Mouse (Mus musculus) B cell, adult 62 days (primary cell): ENCODE results near the gene Efhb. TPM values are rescaled to one million over a fixed set of nuclear protein-coding genes. Genes with fewer than 3 reads are reported as not detected.

ENCODE experiments used
- total RNA-seq: library from RNA; stranded (reverse); gene quantifications from 4 replicates; pipeline ENCODE4 v1.2.4, GENCODE M21; 2023

The Efhb gene
- 0.39 to 0.63 TPM (median 0.53 TPM) in 4 replicates for total RNA-seq

GRCm38 (mm10) chr17:53462603-53463495 lies at the start of gene Efhb:
Gene Efhb (minus strand): TSS chr17:53463321.

GRCm38 (mm10) chr17:53478858-53479603 lies 15.9 kb upstream of the Efhb start, which contains the start of gene Rab5a:
Gene Rab5a (plus strand): TSS chr17:53479234.

Other genes with a start within 250 kb of the Efhb start
- 82.2 to 86.4 TPM (median 85.3 TPM) in 4 replicates for gene Rab5a, start 15.9 kb upstream of the Efhb start, total RNA-seq
- gene Pp2d1, start 76.1 kb upstream of the Efhb start, total RNA-seq, result not detected in 4 replicates
- gene Kat2b, start 103.5 kb upstream of the Efhb start, total RNA-seq, result 28.3 to 49.5 TPM (median 39.7 TPM) in 4 replicates
- 0.37 to 0.73 TPM (median 0.53 TPM) in 4 replicates for gene Sgo1, start 226.0 kb upstream of the Efhb start, total RNA-seq